Mouse (Mus musculus) E14TG2a.4 (cell line): ENCODE measurements around the gene Runx1.

Experiments
- CTCF ChIP-seq: conservative IDR thresholded peaks from 2 replicates; pipeline ENCODE4 v1.5.1; 2014; ENCODE audit warnings: low read length
- NANOG ChIP-seq: IDR thresholded peaks from 2 replicates; pipeline ENCODE4 v1.6.1; 2014; ENCODE audit warnings: borderline replicate concordance, low read length, mixed read lengths

DNA sequence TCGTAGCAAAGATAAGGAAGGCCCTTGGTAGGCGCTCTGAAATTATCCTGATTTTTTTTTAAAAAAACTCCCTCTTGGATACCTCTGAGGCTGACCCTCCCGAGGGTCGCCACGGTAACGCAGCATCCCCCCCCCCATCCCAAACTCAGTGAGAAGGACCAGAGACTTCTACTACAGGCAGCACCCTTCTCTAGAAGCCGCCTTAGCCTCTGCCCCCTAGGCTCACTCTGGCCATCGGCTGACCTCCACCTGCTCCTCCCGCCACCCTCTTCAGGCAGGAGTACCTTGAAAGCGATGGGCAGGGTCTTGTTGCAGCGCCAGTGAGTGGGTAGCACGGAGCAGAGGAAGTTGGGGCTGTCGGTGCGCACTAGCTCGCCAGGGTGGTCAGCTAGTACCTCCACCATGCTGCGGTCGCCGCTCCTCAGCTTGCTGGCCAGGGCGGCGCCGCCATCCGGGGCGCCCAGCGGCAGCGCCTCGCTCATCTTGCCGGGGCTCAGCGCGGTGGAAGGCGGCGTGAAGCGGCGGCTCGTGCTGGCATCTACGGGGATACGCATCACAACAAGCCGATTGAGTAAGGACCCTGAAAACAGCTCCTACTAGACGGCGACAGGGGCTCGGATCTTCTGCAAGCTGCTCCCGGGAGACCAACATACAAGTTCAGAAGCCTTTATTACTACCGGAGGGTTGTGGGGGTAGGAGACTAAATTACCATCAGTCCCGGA is 130.6 kb downstream of the Runx1 start:
- TF ChIP-seq CTCF (no peak), NANOG (no peak)
